Mouse (Mus musculus) kidney, postnatal 0 days (tissue): Measurements from ENCODE around the gene Appl1. TPM values are rescaled to one million over a fixed set of nuclear protein-coding genes. Genes with fewer than 3 reads are reported as not detected.
A peak's percentile ranks its signal among the peaks of the same experiment; 100 is the strongest.
"Not testable (repeated sequence)": the region's sequence is repeated elsewhere in the genome, so short reads cannot be mapped to it uniquely, and the experiment has no call there.

Source experiments
- ATAC-seq: fragments of 200-750 bp; cut with Nextera tagmentation; replicated peaks from 2 replicates; pipeline ENCODE4 v1.8.0; 2017; ENCODE audit warnings: low read depth, moderate number of reproducible peaks, moderate TSS enrichment, moderate library complexity; ENCODE audit not compliant: low FRiP score
- DNase-seq: peaks from one replicate; pipeline ENCODE4 v3.0.0-alpha.2; 2016; ENCODE audit warnings: low spot score
- H3K27ac ChIP-seq: fragments of 300-500 bp; sonication (generic); 2 replicates; pipeline ENCODE4 v1.5.1; 2014; ENCODE audit warnings: mild to moderate bottlenecking
- H3K27me3 ChIP-seq: fragments of 300-500 bp; sonication (generic); 2 replicates; pipeline ENCODE4 v1.6.1; 2014; ENCODE audit warnings: low read length, mixed read lengths; ENCODE audit not compliant: insufficient read depth
- H3K36me3 ChIP-seq: fragments of 300-500 bp; sonication (generic); 2 replicates; pipeline ENCODE4 v1.6.1; 2014; ENCODE audit warnings: low read length, mixed read lengths; ENCODE audit not compliant: insufficient read depth
- H3K4me1 ChIP-seq: fragments of 300-500 bp; sonication (generic); replicated peaks from 2 replicates; pipeline ENCODE4 v1.6.1; 2014; ENCODE audit warnings: antibody characterized with exemption, low read length, mixed read lengths; ENCODE audit not compliant: insufficient read depth
- H3K4me2 ChIP-seq: fragments of 300-500 bp; sonication (generic); 2 replicates; pipeline ENCODE4 v1.6.1; 2014; ENCODE audit warnings: mild to moderate bottlenecking, low read length, moderate library complexity, mixed read lengths
- H3K4me3 ChIP-seq: fragments of 300-500 bp; sonication (generic); replicated peaks from 2 replicates; pipeline ENCODE4 v1.5.1; 2014; ENCODE audit warnings: low read depth, low read length
- H3K9ac ChIP-seq: fragments of 300-500 bp; sonication (generic); 2 replicates; pipeline ENCODE4 v1.6.1; 2014; ENCODE audit warnings: low read depth, low read length
- H3K9me3 ChIP-seq: fragments of 300-500 bp; sonication (generic); replicated peaks from 2 replicates; pipeline ENCODE4 v1.6.1; 2016; ENCODE audit warnings: low read length, inconsistent platforms, mixed read lengths
- CTCF ChIP-seq: IDR thresholded peaks from 2 replicates; pipeline ENCODE4 v1.5.1; 2016; ENCODE audit warnings: antibody characterized with exemption, low read depth, mild to moderate bottlenecking, moderate library complexity
- WGBS: fragments of 180-500 bp; shearing (Covaris S2); extraction: QIAGEN DNeasy Blood & Tissue Kit; methylation state at CpG from one replicate; pipeline ENCODE4 v1.1.7; 2014; 5-methylcytosine and 5-hydroxymethylcytosine counted together
- polyA plus RNA-seq: library from polyadenylated mRNA; unstranded; fragments of >200 nt; fragmentation: Nextera tagmentation; extraction: Ambion mirVana; gene quantifications from 2 replicates; pipeline ENCODE4 v1.2.1, GENCODE M21; 2015

The Appl1 gene
- polyA plus RNA-seq, 1 experiment from 2014 or later, result 36.6 TPM

DNA sequence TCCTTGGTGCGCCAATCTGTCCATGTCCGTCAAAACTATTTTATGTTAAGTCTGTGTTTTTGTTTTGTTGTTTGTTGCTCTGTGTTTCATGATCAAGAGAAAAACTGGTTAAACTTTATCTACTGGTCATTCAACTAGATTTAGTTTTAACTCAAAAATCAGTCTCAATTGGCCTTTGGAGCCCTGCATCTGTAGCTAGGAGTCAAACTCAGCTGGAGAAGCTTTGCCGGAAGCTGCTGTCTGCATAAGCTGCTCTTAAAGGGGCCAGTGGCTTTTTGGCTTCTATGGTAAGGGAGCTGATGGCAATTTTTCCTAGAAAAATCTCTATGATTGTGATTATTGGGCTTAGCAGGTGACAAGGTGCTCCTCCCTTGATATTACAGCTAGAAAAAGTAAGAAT lies 36.1 kb downstream of the Appl1 start:
- no peak overlapping the region for H3K9ac ChIP-seq
- H3K27me3 ChIP-seq, result no peaks in the 10 kb centered on the region
- H3K4me1 ChIP-seq, result no peaks in the 10 kb centered on the region
- H3K36me3 ChIP-seq, result peaks cover 8% of the 10 kb centered on the region; the same call in 1 of the 2 replicates
- no peaks in the 10 kb centered on the region for H3K9me3 ChIP-seq
- no peak overlapping the region for H3K4me2 ChIP-seq
- H3K27ac ChIP-seq, result no peak overlapping the region
- 80% methylated on average over 3 of the region's 3 CpGs for WGBS
- H3K4me3 ChIP-seq, result no peak overlapping the region
- no peak for TF ChIP-seq CTCF
- ATAC-seq (no peak), DNase-seq (no peak)

DNA sequence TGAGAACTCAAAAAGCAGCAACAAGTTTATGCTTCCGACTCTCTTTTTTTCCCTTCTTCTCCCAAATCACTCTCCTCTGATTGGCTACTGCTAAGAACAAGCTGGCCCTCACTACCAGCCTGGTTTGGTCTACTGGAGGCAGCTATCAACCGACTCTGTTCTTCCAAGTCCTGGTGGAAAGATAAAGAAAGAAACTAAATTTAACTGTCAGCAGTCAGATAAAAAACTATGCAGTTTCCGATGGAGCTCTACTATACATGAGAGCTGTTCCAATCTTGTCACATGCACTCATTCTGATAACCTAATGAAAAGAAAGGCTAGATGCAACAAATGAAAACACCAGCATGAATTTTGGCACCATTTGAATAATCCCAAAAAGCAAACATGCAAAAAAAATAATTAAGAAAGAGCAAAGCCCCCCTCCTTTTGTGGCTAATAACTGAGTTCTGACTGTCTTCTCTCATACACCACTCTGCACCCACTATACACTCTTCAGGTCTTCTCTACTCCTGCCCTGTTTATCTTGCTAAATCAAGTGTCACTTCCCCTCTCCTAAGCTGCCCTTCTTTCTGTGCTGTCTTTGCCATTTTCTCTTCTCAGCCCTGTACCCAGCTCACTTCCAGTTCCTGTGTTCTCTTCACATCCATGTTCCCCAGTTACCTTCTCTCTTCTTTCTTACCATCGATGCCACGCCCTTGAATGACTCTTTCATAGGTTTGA lies 47.2 kb downstream of the Appl1 start:
- TF ChIP-seq CTCF, result no peak
- H3K9me3 ChIP-seq, result no peaks in the 10 kb centered on the region
- DNase-seq (no peak), ATAC-seq (no peak)
- no peaks in the 10 kb centered on the region for H3K4me1 ChIP-seq
- H3K27me3 ChIP-seq, result no peaks in the 10 kb centered on the region
- H3K4me2 ChIP-seq, result no peak overlapping the region
- H3K9ac ChIP-seq, result no peak overlapping the region
- no peak overlapping the region for H3K4me3 ChIP-seq
- 0 out of 2 replicates have a peak, but pooled peaks cover 24% of the 10 kb centered on the region for H3K36me3 ChIP-seq
- 87% methylated on average over 5 of the region's 5 CpGs for WGBS
- no peak overlapping the region for H3K27ac ChIP-seq

DNA sequence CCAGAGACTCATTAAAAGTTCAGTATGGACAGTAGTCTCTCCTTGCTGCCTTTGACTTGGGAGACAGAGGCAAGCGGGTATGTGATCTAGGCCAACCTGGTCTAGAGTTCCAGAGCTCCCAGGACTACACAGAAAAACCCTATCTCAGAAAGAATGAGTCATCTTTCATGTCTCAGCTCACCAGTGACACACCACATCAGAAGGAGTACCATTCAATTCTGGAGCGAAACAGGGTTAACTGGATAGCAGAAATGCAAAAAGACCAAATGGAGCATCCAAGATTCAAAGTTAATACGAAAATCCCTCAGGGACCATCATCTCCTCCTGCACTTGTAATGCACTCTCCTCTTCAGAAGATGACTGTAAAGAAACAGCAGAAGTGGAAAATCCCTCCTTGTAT lies 51.7 kb downstream of the Appl1 start:
- no peak overlapping the region for H3K4me2 ChIP-seq
- DNase-seq (no peak), ATAC-seq (no peak)
- no peak overlapping the region for H3K27ac ChIP-seq
- H3K36me3 ChIP-seq, result 0 out of 2 replicates have a peak, but pooled peaks cover 11% of the 10 kb centered on the region
- no peaks in the 10 kb centered on the region for H3K4me1 ChIP-seq
- TF ChIP-seq CTCF, result no peak
- H3K27me3 ChIP-seq, result no peaks in the 10 kb centered on the region
- H3K9ac ChIP-seq, result no peak overlapping the region
- H3K4me3 ChIP-seq, result no peak overlapping the region
- no peaks in the 10 kb centered on the region for H3K9me3 ChIP-seq
- WGBS, result 96% methylated on average over 3 of the region's 3 CpGs

DNA sequence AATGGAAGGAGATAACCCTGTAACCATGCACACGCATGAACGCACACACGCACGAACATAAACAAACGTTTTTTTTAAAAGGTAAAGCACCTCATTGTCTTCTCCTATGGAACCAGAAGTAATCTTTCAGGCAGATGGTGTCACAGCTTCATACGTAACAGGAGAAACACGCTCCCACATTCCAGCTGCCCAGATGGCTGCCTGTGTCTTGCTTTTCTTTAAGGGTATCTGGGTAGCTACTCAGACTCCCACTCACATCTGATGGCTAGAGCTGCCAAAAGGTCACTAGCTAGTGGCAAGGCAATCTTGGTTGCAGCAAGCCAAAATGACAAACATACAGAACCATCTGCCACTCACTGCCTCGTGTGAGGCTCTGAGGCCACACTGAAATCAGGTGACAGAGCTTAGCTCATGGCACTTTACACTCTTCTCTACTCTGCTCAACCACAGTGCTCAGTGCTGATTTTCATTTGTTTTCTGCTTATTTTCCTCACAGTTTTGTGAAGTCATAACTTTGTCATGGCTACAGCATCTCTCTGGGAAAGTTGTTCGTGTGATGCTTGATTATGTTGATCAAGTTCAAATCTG lies 57.3 kb downstream of the Appl1 start:
- H3K4me1 ChIP-seq, result no peaks in the 10 kb centered on the region
- peak; percentile 71 for DNase-seq
- 44% methylated on average over 9 of the region's 9 CpGs for WGBS
- H3K4me2 ChIP-seq, result no peak overlapping the region
- no peak overlapping the region for H3K9ac ChIP-seq
- H3K27ac ChIP-seq, result no peak overlapping the region
- ATAC-seq, result no peak; the same call in 1 of the 2 replicates
- no peaks in the 10 kb centered on the region for H3K27me3 ChIP-seq
- H3K36me3 ChIP-seq, result 0 out of 2 replicates have a peak, but pooled peaks cover 4% of the 10 kb centered on the region
- H3K4me3 ChIP-seq, result no peak overlapping the region
- TF ChIP-seq CTCF, result no peak
- H3K9me3 ChIP-seq, result no peaks in the 10 kb centered on the region

DNA sequence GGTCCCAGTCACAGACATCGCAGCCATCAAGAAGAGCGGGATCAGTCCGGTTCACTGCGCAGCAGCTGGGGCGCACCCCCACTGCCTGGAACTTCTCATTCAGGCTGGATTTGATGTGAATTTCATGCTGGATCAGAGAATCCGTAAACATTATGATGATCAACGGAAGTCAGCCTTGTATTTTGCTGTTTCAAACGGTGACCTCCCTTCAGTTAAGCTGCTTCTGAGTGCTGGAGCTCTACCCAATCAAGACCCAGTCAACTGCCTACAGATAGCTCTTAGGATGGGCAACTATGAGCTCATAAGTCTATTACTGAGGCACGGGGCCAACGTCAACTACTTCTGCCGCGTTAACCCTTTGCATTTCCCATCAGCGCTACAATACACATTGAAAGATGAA lies 59.2 kb downstream of the Appl1 start:
- Histone ChIP-seq H3K27ac (no peak overlapping the region), H3K9me3 (no peaks in the 10 kb centered on the region), H3K9ac (no peak overlapping the region), H3K4me3 (no peak overlapping the region), H3K36me3 (no peaks in the 10 kb centered on the region), H3K27me3 (no peaks in the 10 kb centered on the region), H3K4me2 (no peak overlapping the region), H3K4me1 (no peaks in the 10 kb centered on the region)
- ATAC-seq (no peak), DNase-seq (no peak)
- WGBS, result 88% methylated on average over 13 of the region's 13 CpGs
- TF ChIP-seq CTCF, result no peak

DNA sequence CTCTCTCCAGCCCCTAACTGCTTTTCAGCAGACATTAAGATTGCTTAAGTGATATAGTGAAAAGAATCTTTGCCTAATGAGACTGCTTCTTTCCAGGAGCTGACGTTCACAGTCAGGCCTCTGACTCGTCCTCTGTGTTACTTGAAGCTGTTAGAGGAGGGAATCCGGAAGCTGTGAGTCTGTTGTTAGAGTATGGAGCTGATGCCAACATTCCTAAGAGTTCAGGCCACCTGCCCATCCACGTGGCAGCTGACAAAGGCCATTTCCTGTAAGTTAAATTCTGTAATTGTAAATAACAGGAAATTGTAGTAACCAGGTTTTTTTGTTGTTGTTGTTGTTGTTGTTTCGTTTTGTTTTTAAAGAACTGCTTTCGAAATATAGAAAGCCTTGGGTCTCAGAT lies 59.8 kb downstream of the Appl1 start:
- Histone ChIP-seq H3K4me1 (no peaks in the 10 kb centered on the region), H3K27me3 (no peaks in the 10 kb centered on the region), H3K27ac (no peak overlapping the region), H3K9ac (no peak overlapping the region), H3K4me3 (no peak overlapping the region), H3K9me3 (no peaks in the 10 kb centered on the region), H3K36me3 (no peaks in the 10 kb centered on the region), H3K4me2 (no peak overlapping the region)
- no peak for ATAC-seq
- DNase-seq, result no peak
- WGBS, result 64% methylated on average over 6 of the region's 6 CpGs
- no peak for TF ChIP-seq CTCF

DNA sequence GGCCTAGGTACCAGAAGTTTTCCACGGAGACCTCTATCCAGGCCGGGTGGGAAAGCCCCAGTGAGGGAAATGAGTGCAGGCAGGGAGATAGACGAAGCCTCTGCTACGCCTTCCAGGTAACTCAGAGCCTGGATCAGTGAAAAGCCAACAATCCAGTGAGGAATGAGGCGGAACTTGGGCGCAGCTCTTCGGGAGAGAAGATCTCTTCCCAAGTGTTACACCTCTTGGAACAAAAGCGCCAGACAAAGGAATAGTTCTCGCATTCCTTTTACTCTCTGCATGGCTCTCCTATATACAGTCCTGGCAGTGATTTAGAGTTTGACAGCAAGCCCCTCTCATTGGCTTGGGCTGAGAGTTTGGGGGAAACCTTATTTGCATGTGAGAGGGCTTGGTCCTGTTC lies 60.6 kb downstream of the Appl1 start:
- ATAC-seq, H3K9me3 ChIP-seq, H3K27ac ChIP-seq, H3K36me3 ChIP-seq, H3K4me3 ChIP-seq, H3K9ac ChIP-seq, H3K27me3 ChIP-seq, H3K4me2 ChIP-seq, H3K4me1 ChIP-seq, DNase-seq: not testable (repeated sequence)
- 55% methylated on average over 9 of the region's 9 CpGs for WGBS
